Mouse (Mus musculus) liver, embryonic 13.5 days (tissue): ENCODE measurements around the gene Nmt2. TPM values are rescaled to one million over a fixed set of nuclear protein-coding genes. Genes with fewer than 3 reads are reported as not detected.

Experiments
- ATAC-seq: fragments of 200-750 bp; cut with Nextera tagmentation; 2 replicates; pipeline ENCODE4 v1.8.0; 2017; ENCODE audit warnings: low read depth, mild to moderate bottlenecking, moderate number of reproducible peaks, moderate library complexity
- DNase-seq: peaks from one replicate; pipeline ENCODE4 v3.0.0; 2022
- H3K27ac ChIP-seq: fragments of 300-500 bp; sonication (generic); 2 replicates; pipeline ENCODE4 v1.5.1; 2015; ENCODE audit warnings: moderate library complexity, mild to moderate bottlenecking, inconsistent platforms
- H3K27me3 ChIP-seq: fragments of 300-500 bp; sonication (generic); 2 replicates; pipeline ENCODE4 v1.6.1; 2015; ENCODE audit warnings: mild to moderate bottlenecking, inconsistent platforms
- H3K36me3 ChIP-seq: fragments of 300-500 bp; sonication (generic); 2 replicates; pipeline ENCODE4 v1.6.1; 2015; ENCODE audit warnings: mild to moderate bottlenecking, inconsistent platforms
- H3K4me1 ChIP-seq: fragments of 300-500 bp; sonication (generic); replicated peaks from 2 replicates; pipeline ENCODE4 v1.6.1; 2015; ENCODE audit warnings: inconsistent platforms
- H3K4me2 ChIP-seq: fragments of 300-500 bp; sonication (generic); 2 replicates; pipeline ENCODE4 v1.6.1; 2015; ENCODE audit warnings: inconsistent platforms, mild to moderate bottlenecking, moderate library complexity
- H3K4me3 ChIP-seq: fragments of 300-500 bp; sonication (generic); replicated peaks from 2 replicates; pipeline ENCODE4 v1.5.1; 2015; ENCODE audit warnings: mild to moderate bottlenecking, inconsistent platforms
- H3K9ac ChIP-seq: fragments of 300-500 bp; sonication (generic); 2 replicates; pipeline ENCODE4 v1.6.1; 2015; ENCODE audit warnings: mild to moderate bottlenecking, inconsistent platforms
- H3K9me3 ChIP-seq: fragments of 300-500 bp; sonication (generic); replicated peaks from 2 replicates; pipeline ENCODE4 v1.6.1; 2016; ENCODE audit warnings: inconsistent platforms
- WGBS: fragments of 180-500 bp; shearing (Covaris S2); methylation state at CpG from one replicate; pipeline ENCODE4 v1.1.7; 2015; ENCODE audit not compliant: insufficient replicate concordance; 5-methylcytosine and 5-hydroxymethylcytosine counted together
- polyA plus RNA-seq: library from polyadenylated mRNA; unstranded; fragments of >200 nt; fragmentation: Nextera tagmentation; extraction: Ambion mirVana; gene quantifications from 2 replicates; pipeline ENCODE4 v1.2.1, GENCODE M21; 2015

The Nmt2 gene
- polyA plus RNA-seq, 1 experiment from 2014 or later, result 19.7 TPM

GRCm38 (mm10) chr2:3327351-3327750 is 43.3 kb downstream of the Nmt2 start:
- peak; percentile 50 for DNase-seq
- peaks cover 59% of the 10 kb centered on the region for H3K36me3 ChIP-seq

GRCm38 (mm10) chr2:3331071-3331703 is 47.2 kb downstream of the Nmt2 start:
- WGBS, result 44% methylated on average over 5 of the region's 5 CpGs
- H3K4me3 ChIP-seq, result peak overlapping the region; percentile 74
- peaks cover 29% of the 10 kb centered on the region for H3K4me1 ChIP-seq
- H3K36me3 ChIP-seq, result peaks cover 31% of the 10 kb centered on the region
- no peak for DNase-seq
- H3K9ac ChIP-seq, result peak overlapping the region; percentile 83
- H3K9me3 ChIP-seq, result no peaks in the 10 kb centered on the region
- no peak for ATAC-seq
- H3K27ac ChIP-seq, result peak overlapping the region; percentile 32; the same call in 1 of the 2 replicates
- peak overlapping the region; percentile 94 for H3K4me2 ChIP-seq
- H3K27me3 ChIP-seq, result 0 out of 2 replicates have a peak, but pooled peaks cover under 1% of the 10 kb centered on the region

More at GRCm38 (mm10) chr2:3327351-3327750, 43.3 kb downstream of the Nmt2 start:
- Histone ChIP-seq H3K9me3 (no peaks in the 10 kb centered on the region), H3K9ac (no peak overlapping the region), H3K27me3 (no peaks in the 10 kb centered on the region), H3K27ac (no peak overlapping the region), H3K4me3 (no peak overlapping the region), H3K4me1 (peaks cover 21% of the 10 kb centered on the region), H3K4me2 (no peak overlapping the region)
- peak; percentile 32; the same call in 1 of the 2 replicates for ATAC-seq
- 6% methylated on average over 1 of the region's 1 CpGs for WGBS

GRCm38 (mm10) chr2:3332056-3332455 is 48.0 kb downstream of the Nmt2 start:
- Histone ChIP-seq H3K27me3 (0 out of 2 replicates have a peak, but pooled peaks cover 2% of the 10 kb centered on the region), H3K4me1 (peaks cover 32% of the 10 kb centered on the region), H3K9ac (peak overlapping the region; percentile 83), H3K4me2 (peak overlapping the region; percentile 94), H3K4me3 (peak overlapping the region; percentile 74), H3K9me3 (no peaks in the 10 kb centered on the region), H3K27ac (peak overlapping the region; percentile 68), H3K36me3 (peaks cover 26% of the 10 kb centered on the region)
- ATAC-seq (peak; percentile 2), DNase-seq (no peak)
- under 1% methylated on average over 21 of the region's 21 CpGs for WGBS

- Histone ChIP-seq H3K9ac (peak within 1 kb of the TSS; percentile 83), H3K4me3 (peak within 1 kb of the TSS; percentile 74), H3K4me2 (peak within 1 kb of the TSS; percentile 94), H3K9me3 (no peaks in the 10 kb centered on the region), H3K27ac (peak within 1 kb of the TSS; percentile 68), H3K36me3 (peaks cover 23% of the 10 kb centered on the region), H3K27me3 (0 out of 2 replicates have a peak, but pooled peaks cover 2% of the 10 kb centered on the region), H3K4me1 (peaks cover 32% of the 10 kb centered on the region)
- WGBS, result under 1% methylated on average over 45 of the region's 45 CpGs
- ATAC-seq, result peak; percentile 94
- DNase-seq, result peak; percentile 98
Measured at GRCm38 (mm10) chr2:3332484-3333242, 48.7 kb downstream of the Nmt2 start, which contains the start of gene Rpp38. Gene Rpp38, minus strand, starts transcription at chr2:3332643.

- Histone ChIP-seq H3K9ac (no peak overlapping the region), H3K27ac (no peak overlapping the region), H3K4me2 (no peak overlapping the region), H3K4me1 (peaks cover 32% of the 10 kb centered on the region), H3K4me3 (no peak overlapping the region), H3K36me3 (peaks cover 13% of the 10 kb centered on the region), H3K9me3 (no peaks in the 10 kb centered on the region), H3K27me3 (0 out of 2 replicates have a peak, but pooled peaks cover 2% of the 10 kb centered on the region)
- WGBS, result 73% methylated on average over 12 of the region's 12 CpGs
- no peak for ATAC-seq
- DNase-seq, result no peak
Measured at GRCm38 (mm10) chr2:3333761-3334160, 49.7 kb downstream of the Nmt2 start.

- H3K9me3 ChIP-seq, result no peaks in the 10 kb centered on the region
Measured at GRCm38 (mm10) chr2:3335611-3336301, 51.7 kb downstream of the Nmt2 start, which contains the start of gene Acbd7. Gene Acbd7, plus strand, starts transcription at chr2:3336168.

GRCm38 (mm10) chr2:3348422-3348821 is 64.4 kb downstream of the Nmt2 start:
- Histone ChIP-seq H3K9ac (no peak overlapping the region), H3K4me2 (no peak overlapping the region), H3K27ac (no peak overlapping the region), H3K4me1 (no peaks in the 10 kb centered on the region), H3K36me3 (no peaks in the 10 kb centered on the region), H3K4me3 (no peak overlapping the region), H3K9me3 (no peaks in the 10 kb centered on the region), H3K27me3 (peaks cover 9% of the 10 kb centered on the region; the same call in 1 of the 2 replicates)
- 61% methylated on average over 4 of the region's 4 CpGs for WGBS
- no peak for ATAC-seq
- DNase-seq, result no peak

More at GRCm38 (mm10) chr2:3335611-3336301, 51.7 kb downstream of the Nmt2 start, which contains the start of gene Acbd7:
- WGBS, result 4% methylated on average over 20 of the region's 20 CpGs
- DNase-seq, result peak; percentile 75
- Histone ChIP-seq H3K4me3 (peak within 1 kb of the TSS; percentile 54), H3K9ac (peak within 1 kb of the TSS; percentile 63), H3K27me3 (0 out of 2 replicates have a peak, but pooled peaks cover 2% of the 10 kb centered on the region), H3K27ac (peak within 1 kb of the TSS; percentile 34; the same call in 1 of the 2 replicates), H3K36me3 (no peaks in the 10 kb centered on the region), H3K4me1 (peaks cover 23% of the 10 kb centered on the region), H3K4me2 (peak within 1 kb of the TSS; percentile 83)
- peak; percentile 63 for ATAC-seq

- Histone ChIP-seq H3K27me3 (0 out of 2 replicates have a peak, but pooled peaks cover 4% of the 10 kb centered on the region), H3K4me1 (no peaks in the 10 kb centered on the region), H3K27ac (no peak overlapping the region), H3K4me2 (no peak overlapping the region), H3K36me3 (no peaks in the 10 kb centered on the region), H3K9me3 (no peaks in the 10 kb centered on the region), H3K4me3 (no peak overlapping the region), H3K9ac (no peak overlapping the region)
- no peak for ATAC-seq
- whole genome bisulfite sequencing, result 10% methylated on average over 3 of the region's 3 CpGs
- no peak for DNase-seq
Measured at GRCm38 (mm10) chr2:3348919-3349318, 64.9 kb downstream of the Nmt2 start.

- H3K4me3 ChIP-seq, result no peak overlapping the region
- H3K9me3 ChIP-seq, result no peaks in the 10 kb centered on the region
- no peak overlapping the region for H3K27ac ChIP-seq
- H3K4me1 ChIP-seq, result no peaks in the 10 kb centered on the region
- no peaks in the 10 kb centered on the region for H3K36me3 ChIP-seq
- H3K9ac ChIP-seq, result no peak overlapping the region
- DNase-seq (no peak), ATAC-seq (no peak)
- H3K4me2 ChIP-seq, result no peak overlapping the region
- 0 out of 2 replicates have a peak, but pooled peaks cover 2% of the 10 kb centered on the region for H3K27me3 ChIP-seq
Measured at GRCm38 (mm10) chr2:3353160-3353559, 69.1 kb downstream of the Nmt2 start.

- Histone ChIP-seq H3K9me3 (no peaks in the 10 kb centered on the region), H3K27ac (no peak overlapping the region), H3K4me1 (no peaks in the 10 kb centered on the region), H3K27me3 (no peaks in the 10 kb centered on the region), H3K4me3 (no peak overlapping the region), H3K9ac (no peak overlapping the region), H3K4me2 (no peak overlapping the region), H3K36me3 (no peaks in the 10 kb centered on the region)
- no peak for ATAC-seq
- DNase-seq, result no peak
- 64% methylated on average over 8 of the region's 8 CpGs for WGBS
Measured at GRCm38 (mm10) chr2:3355793-3356192, 71.8 kb downstream of the Nmt2 start.

GRCm38 (mm10) chr2:3356311-3356710 is 72.3 kb downstream of the Nmt2 start:
- Histone ChIP-seq H3K36me3 (no peaks in the 10 kb centered on the region), H3K9ac (no peak overlapping the region), H3K4me3 (no peak overlapping the region), H3K4me1 (no peaks in the 10 kb centered on the region), H3K27me3 (no peaks in the 10 kb centered on the region), H3K9me3 (no peaks in the 10 kb centered on the region), H3K4me2 (no peak overlapping the region), H3K27ac (no peak overlapping the region)
- WGBS, result 64% methylated on average over 3 of the region's 3 CpGs
- ATAC-seq, result no peak
- no peak for DNase-seq
